Mouse (Mus musculus): Measurements from ENCODE around the gene Fam214a. TPM values are rescaled to one million over a fixed set of nuclear protein-coding genes. Genes with fewer than 3 reads are reported as not detected.

The Fam214a gene
- polyA plus RNA-seq (2015; fragmentation: Nextera tagmentation; extraction: Ambion mirVana), result 13.8 and 15.1 TPM in 2 replicates

GRCm38 (mm10) chr9:74952756-74953247 is at the start of gene Fam214a:
Gene Fam214a (plus strand): TSS chr9:74952884.
- Histone ChIP-seq H3K9me3 (no peaks in the 10 kb centered on the region), H3K4me1 (peaks cover 15% of the 10 kb centered on the region), H3K27me3 (no peaks in the 10 kb centered on the region), H3K9ac (peak within 1 kb of the TSS; percentile 85), H3K4me3 (peak within 1 kb of the TSS; percentile 94), H3K4me2 (peak within 1 kb of the TSS; percentile 87), H3K36me3 (peaks cover 6% of the 10 kb centered on the region; the same call in 1 of the 2 replicates), H3K27ac (peak within 1 kb of the TSS; percentile 95)
- 0% methylated on average over 44 of the region's 59 CpGs for WGBS
- ATAC-seq (ENCODE audit: insufficient number of reproducible peaks, insufficient read depth, low FRiP score, low TSS enrichment, low read depth), result peak; percentile 93

GRCm38 (mm10) chr9:74904866-74905508 is 47.7 kb upstream of the Fam214a start:
- no peak for ATAC-seq (ENCODE audit: insufficient number of reproducible peaks, insufficient read depth, low FRiP score, low TSS enrichment, low read depth)
- no peaks in the 10 kb centered on the region for H3K27me3 ChIP-seq
- no peaks in the 10 kb centered on the region for H3K36me3 ChIP-seq
- H3K4me3 ChIP-seq, result no peak overlapping the region
- no peaks in the 10 kb centered on the region for H3K9me3 ChIP-seq
- no peaks in the 10 kb centered on the region; the same call in 1 of the 2 replicates for H3K4me1 ChIP-seq
- no peak overlapping the region for H3K4me2 ChIP-seq
- no peak overlapping the region for H3K27ac ChIP-seq
- whole genome bisulfite sequencing, result 13% methylated on average over 7 of the region's 7 CpGs
- H3K9ac ChIP-seq, result no peak overlapping the region

- ATAC-seq (ENCODE audit: insufficient number of reproducible peaks, insufficient read depth, low FRiP score, low TSS enrichment, low read depth), result no peak
- H3K4me2 ChIP-seq, result no peak overlapping the region
- peaks cover 6% of the 10 kb centered on the region for H3K4me1 ChIP-seq
- WGBS, result 42% methylated on average over 4 of the region's 4 CpGs
- H3K9me3 ChIP-seq, result no peaks in the 10 kb centered on the region
- no peak overlapping the region for H3K4me3 ChIP-seq
- no peak overlapping the region for H3K9ac ChIP-seq
- H3K27me3 ChIP-seq, result no peaks in the 10 kb centered on the region
- H3K36me3 ChIP-seq, result no peaks in the 10 kb centered on the region
- no peak overlapping the region for H3K27ac ChIP-seq
These were observed 45.7 kb upstream of the Fam214a start for GRCm38 (mm10) chr9:74906951-74907350.

GRCm38 (mm10) chr9:74909245-74909644 is 43.4 kb upstream of the Fam214a start:
- Histone ChIP-seq H3K4me3 (no peak overlapping the region), H3K36me3 (no peaks in the 10 kb centered on the region), H3K4me1 (peaks cover 7% of the 10 kb centered on the region), H3K9me3 (no peaks in the 10 kb centered on the region), H3K27me3 (no peaks in the 10 kb centered on the region), H3K9ac (no peak overlapping the region), H3K4me2 (no peak overlapping the region), H3K27ac (no peak overlapping the region)
- ATAC-seq (ENCODE audit: insufficient number of reproducible peaks, insufficient read depth, low FRiP score, low TSS enrichment, low read depth), result no peak
- WGBS, result 76% methylated on average over 15 of the region's 15 CpGs

- H3K4me2 ChIP-seq, result no peak overlapping the region
- peaks cover 7% of the 10 kb centered on the region for H3K4me1 ChIP-seq
- 73% methylated on average over 6 of the region's 6 CpGs for WGBS
- H3K36me3 ChIP-seq, result no peaks in the 10 kb centered on the region
- ATAC-seq (ENCODE audit: insufficient number of reproducible peaks, insufficient read depth, low FRiP score, low TSS enrichment, low read depth), result no peak
- no peak overlapping the region for H3K9ac ChIP-seq
- no peak overlapping the region for H3K27ac ChIP-seq
- H3K4me3 ChIP-seq, result no peak overlapping the region
- no peaks in the 10 kb centered on the region for H3K27me3 ChIP-seq
- H3K9me3 ChIP-seq, result no peaks in the 10 kb centered on the region
These were observed 42.4 kb upstream of the Fam214a start for GRCm38 (mm10) chr9:74910226-74910759.

- no peak overlapping the region for H3K4me2 ChIP-seq
- H3K36me3 ChIP-seq, result no peaks in the 10 kb centered on the region
- H3K9ac ChIP-seq, result no peak overlapping the region
- H3K4me3 ChIP-seq, result no peak overlapping the region
- no peak overlapping the region for H3K27ac ChIP-seq
- no peaks in the 10 kb centered on the region for H3K9me3 ChIP-seq
- H3K4me1 ChIP-seq, result peaks cover 7% of the 10 kb centered on the region
- H3K27me3 ChIP-seq, result no peaks in the 10 kb centered on the region
- WGBS, result 75% methylated on average over 4 of the region's 4 CpGs
- ATAC-seq (ENCODE audit: insufficient number of reproducible peaks, insufficient read depth, low FRiP score, low TSS enrichment, low read depth), result no peak
These were observed 41.3 kb upstream of the Fam214a start for GRCm38 (mm10) chr9:74911430-74911829.

GRCm38 (mm10) chr9:74911919-74912318 is 40.8 kb upstream of the Fam214a start:
- Histone ChIP-seq H3K9ac (no peak overlapping the region), H3K27me3 (no peaks in the 10 kb centered on the region), H3K9me3 (no peaks in the 10 kb centered on the region), H3K4me2 (no peak overlapping the region), H3K36me3 (no peaks in the 10 kb centered on the region), H3K4me1 (peaks cover 7% of the 10 kb centered on the region), H3K27ac (no peak overlapping the region), H3K4me3 (no peak overlapping the region)
- 20% methylated on average over 2 of the region's 2 CpGs for WGBS
- ATAC-seq (ENCODE audit: insufficient number of reproducible peaks, insufficient read depth, low FRiP score, low TSS enrichment, low read depth), result no peak

GRCm38 (mm10) chr9:74912619-74913376 is 39.9 kb upstream of the Fam214a start:
- no peak overlapping the region for H3K4me2 ChIP-seq
- no peak overlapping the region for H3K4me3 ChIP-seq
- WGBS, result 47% methylated on average over 19 of the region's 19 CpGs
- ATAC-seq (ENCODE audit: insufficient number of reproducible peaks, insufficient read depth, low FRiP score, low TSS enrichment, low read depth), result no peak
- no peaks in the 10 kb centered on the region for H3K36me3 ChIP-seq
- peaks cover 7% of the 10 kb centered on the region; the same call in 1 of the 2 replicates for H3K9me3 ChIP-seq
- no peak overlapping the region for H3K27ac ChIP-seq
- peaks cover 7% of the 10 kb centered on the region for H3K4me1 ChIP-seq
- no peaks in the 10 kb centered on the region for H3K27me3 ChIP-seq
- no peak overlapping the region for H3K9ac ChIP-seq

GRCm38 (mm10) chr9:74915611-74916010 is 37.1 kb upstream of the Fam214a start:
- 81% methylated on average over 3 of the region's 3 CpGs for WGBS
- H3K4me3 ChIP-seq, result no peak overlapping the region
- H3K4me1 ChIP-seq, result peaks cover 7% of the 10 kb centered on the region
- H3K4me2 ChIP-seq, result no peak overlapping the region
- no peak overlapping the region for H3K9ac ChIP-seq
- no peaks in the 10 kb centered on the region for H3K36me3 ChIP-seq
- H3K27me3 ChIP-seq, result no peaks in the 10 kb centered on the region
- no peak overlapping the region for H3K27ac ChIP-seq
- no peak for ATAC-seq (ENCODE audit: insufficient number of reproducible peaks, insufficient read depth, low FRiP score, low TSS enrichment, low read depth)
- peaks cover 7% of the 10 kb centered on the region; the same call in 1 of the 2 replicates for H3K9me3 ChIP-seq

- Histone ChIP-seq H3K27me3 (no peaks in the 10 kb centered on the region), H3K4me2 (no peak overlapping the region), H3K4me3 (no peak overlapping the region), H3K36me3 (no peaks in the 10 kb centered on the region), H3K4me1 (no peaks in the 10 kb centered on the region), H3K9me3 (peaks cover 7% of the 10 kb centered on the region; the same call in 1 of the 2 replicates), H3K27ac (peak overlapping the region; percentile 39; the same call in 1 of the 2 replicates), H3K9ac (no peak overlapping the region)
- no peak for ATAC-seq (ENCODE audit: insufficient number of reproducible peaks, insufficient read depth, low FRiP score, low TSS enrichment, low read depth)
- WGBS, result 86% methylated on average over 12 of the region's 12 CpGs
These were observed 32.2 kb upstream of the Fam214a start for GRCm38 (mm10) chr9:74920450-74920849.

- H3K9me3 ChIP-seq, result peaks cover 7% of the 10 kb centered on the region; the same call in 1 of the 2 replicates
- 32% methylated on average over 1 of the region's 1 CpGs for WGBS
- ATAC-seq (ENCODE audit: insufficient number of reproducible peaks, insufficient read depth, low FRiP score, low TSS enrichment, low read depth), result no peak
These were observed 31.3 kb upstream of the Fam214a start for GRCm38 (mm10) chr9:74921422-74921821.

More at GRCm38 (mm10) chr9:74921422-74921821, 31.3 kb upstream of the Fam214a start:
- Histone ChIP-seq H3K27ac (no peak overlapping the region), H3K27me3 (no peaks in the 10 kb centered on the region), H3K4me1 (no peaks in the 10 kb centered on the region), H3K9ac (no peak overlapping the region), H3K4me3 (no peak overlapping the region), H3K36me3 (no peaks in the 10 kb centered on the region), H3K4me2 (no peak overlapping the region)

Measured in embryonic facial prominence, embryonic 13.5 days (tissue).